Mouse (Mus musculus): ENCODE data around the gene Olfr799.

Olfr799 gene

GRCm38 (mm10) chr10:129637184-129637583 lies at the start of gene Olfr799:
Olfr799 (plus strand) TSS chr10:129637484.
- in situ Hi-C loops (cut with MboI; ENCODE audit: low sequenced_read_pairs) = no loop called here

DNA sequence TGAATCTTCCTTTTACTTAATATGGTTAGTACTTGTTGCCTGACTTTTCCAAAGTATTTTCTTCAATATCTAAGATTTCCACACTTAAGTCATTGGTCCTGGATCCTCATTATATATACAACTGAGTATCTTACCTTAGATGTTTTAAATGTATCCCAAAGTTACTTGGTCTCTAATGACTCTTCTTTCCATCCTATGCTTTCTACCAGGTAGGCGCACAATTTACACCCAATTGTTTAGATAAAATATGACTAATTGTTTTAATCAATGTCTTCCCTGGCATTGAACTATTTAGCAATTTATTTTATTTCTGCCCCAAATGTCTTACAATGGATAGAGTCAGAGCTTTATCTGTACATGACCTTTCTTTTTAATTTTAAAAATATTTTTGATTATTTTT lies 24.8 kb upstream of the Olfr799 start, which contains the start of gene Olfr796:
Olfr796 (minus strand) TSS at position 101 of the 400 bp plus-strand sequence.
- in situ Hi-C loops (cut with MboI; ENCODE audit: low sequenced_read_pairs) = no loop called here

DNA sequence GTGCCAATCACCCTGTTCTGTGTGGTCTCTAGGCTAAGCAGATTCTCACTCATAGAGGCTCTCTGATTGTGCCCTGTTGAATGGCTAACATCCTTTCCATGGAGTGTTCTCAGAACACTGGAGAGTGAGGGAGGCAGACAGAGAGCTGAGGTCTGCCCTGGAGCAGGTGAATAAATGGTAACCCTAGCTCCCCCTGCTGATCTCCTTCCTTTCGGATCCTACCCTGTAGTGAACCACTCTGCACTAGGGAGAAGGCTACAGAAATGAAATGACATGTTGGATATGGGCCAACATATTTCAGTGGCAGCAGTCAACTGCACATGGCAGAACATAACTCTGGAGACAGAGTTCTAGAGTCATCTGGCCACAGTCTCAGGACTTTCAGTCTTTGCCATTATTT lies 15.6 kb upstream of the Olfr799 start:
- in situ Hi-C loops (cut with MboI; ENCODE audit: low sequenced_read_pairs) = no loop called here

DNA sequence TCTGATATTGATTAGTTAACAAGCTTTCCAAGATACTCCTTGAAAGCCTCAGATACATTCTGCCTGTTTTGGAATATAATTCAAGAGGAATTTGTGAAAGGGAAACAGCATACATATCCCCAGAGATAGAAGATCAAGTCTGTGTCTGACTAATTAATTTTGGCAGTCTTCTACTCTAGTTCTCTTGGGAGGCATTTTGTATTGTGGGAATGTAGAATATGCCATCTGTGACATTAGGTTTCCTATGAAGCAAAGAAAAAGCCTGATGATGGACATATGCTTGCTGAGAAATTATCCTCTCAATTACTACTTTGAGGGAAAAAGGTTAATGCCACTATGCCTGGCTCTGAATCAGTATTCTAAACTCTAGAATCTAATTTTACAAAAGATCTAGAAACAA lies 14.0 kb upstream of the Olfr799 start:
- in situ Hi-C loops (cut with MboI; ENCODE audit: low sequenced_read_pairs) = no loop called here

GRCm38 (mm10) chr10:129627834-129628233 lies 9.4 kb upstream of the Olfr799 start, which contains the start of gene Olfr798:
Olfr798 (minus strand) TSS chr10:129627934.
- in situ Hi-C loops (cut with MboI; ENCODE audit: low sequenced_read_pairs) = no loop called here

GRCm38 (mm10) chr10:129651763-129652162 lies 14.5 kb downstream of the Olfr799 start:
- in situ Hi-C loops (cut with MboI; ENCODE audit: low sequenced_read_pairs) = no loop called here

GRCm38 (mm10) chr10:129657394-129657793 lies 20.1 kb downstream of the Olfr799 start, which contains the start of gene Olfr800:
Olfr800 (plus strand) TSS chr10:129657694.
- in situ Hi-C loops (cut with MboI; ENCODE audit: low sequenced_read_pairs) = no loop called here

DNA sequence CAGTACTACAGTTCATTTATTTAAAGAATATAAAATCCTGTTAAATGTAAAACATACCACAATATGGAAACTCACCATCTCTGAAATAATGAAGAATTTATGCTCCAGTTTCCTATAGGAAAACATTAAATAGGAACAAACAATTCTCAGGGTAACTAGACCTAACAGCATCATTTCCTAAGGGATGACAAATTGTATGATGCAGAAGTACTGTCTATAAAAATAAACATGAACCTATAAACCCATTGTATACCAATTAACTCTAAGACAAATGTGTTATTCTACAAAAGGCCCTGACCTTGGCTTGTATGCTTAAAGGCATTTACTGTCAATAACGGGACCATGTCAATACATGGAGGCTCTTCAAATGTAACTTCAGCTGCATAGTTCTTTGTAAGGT lies 36.5 kb downstream of the Olfr799 start, which contains the start of gene Olfr801:
Olfr801 (minus strand) TSS at position 101 of the 400 bp plus-strand sequence.
- in situ Hi-C loops (cut with MboI; ENCODE audit: low sequenced_read_pairs) = no loop called here

DNA sequence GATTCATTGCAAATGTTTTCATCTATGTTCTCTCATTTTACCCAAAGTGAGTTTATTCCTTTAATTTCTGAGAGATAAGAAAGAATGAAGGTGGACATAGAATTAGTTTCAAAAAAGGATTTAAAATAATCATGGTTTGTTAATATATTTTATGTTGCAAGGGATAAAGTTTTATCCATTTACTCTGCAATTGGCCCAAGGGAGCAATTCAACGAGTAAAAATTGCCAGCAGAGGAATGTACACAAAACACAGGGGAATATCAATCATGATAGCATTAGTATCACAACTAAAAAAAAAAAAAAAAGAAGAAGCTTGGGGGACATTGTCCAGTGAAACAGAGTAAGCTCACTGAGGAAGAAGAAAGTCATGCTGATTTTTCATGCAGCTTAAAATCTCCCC lies 50.8 kb downstream of the Olfr799 start, which contains the start of gene Olfr802:
Olfr802 (minus strand) TSS at position 101 of the 400 bp plus-strand sequence.
- in situ Hi-C loops (cut with MboI; ENCODE audit: low sequenced_read_pairs) = no loop called here

GRCm38 (mm10) chr10:129694186-129694585 lies 56.9 kb downstream of the Olfr799 start, which contains the start of gene Olfr803:
Olfr803 (minus strand) TSS chr10:129694286.
- in situ Hi-C loops (cut with MboI; ENCODE audit: low sequenced_read_pairs) = no loop called here
